Mouse (Mus musculus) liver, embryonic 15.5 days (tissue): Measurements from ENCODE around the gene Ttc3. TPM values are rescaled to one million over a fixed set of nuclear protein-coding genes. Genes with fewer than 3 reads are reported as not detected.

Source experiments
- ATAC-seq: fragments of 200-750 bp; cut with Nextera tagmentation; 2 replicates; pipeline ENCODE4 v1.8.0; 2017; ENCODE audit warnings: moderate number of reproducible peaks, mild to moderate bottlenecking, moderate library complexity; ENCODE audit not compliant: insufficient read depth
- H3K27ac ChIP-seq: fragments of 300-500 bp; sonication (generic); replicated peaks from 2 replicates; pipeline ENCODE4 v1.5.1; 2015; ENCODE audit warnings: mild to moderate bottlenecking, inconsistent platforms
- H3K27me3 ChIP-seq: fragments of 300-500 bp; sonication (generic); 2 replicates; pipeline ENCODE4 v1.6.1; 2015; ENCODE audit warnings: mild to moderate bottlenecking, inconsistent platforms
- H3K36me3 ChIP-seq: fragments of 300-500 bp; sonication (generic); replicated peaks from 2 replicates; pipeline ENCODE4 v1.6.1; 2015; ENCODE audit warnings: moderate library complexity, mild to moderate bottlenecking, inconsistent platforms
- H3K4me1 ChIP-seq: fragments of 300-500 bp; sonication (generic); replicated peaks from 2 replicates; pipeline ENCODE4 v1.6.1; 2015; ENCODE audit warnings: inconsistent platforms
- H3K4me2 ChIP-seq: fragments of 300-500 bp; sonication (generic); 2 replicates; pipeline ENCODE4 v1.6.1; 2015; ENCODE audit warnings: moderate library complexity, mild to moderate bottlenecking, inconsistent platforms
- H3K4me3 ChIP-seq: fragments of 300-500 bp; sonication (generic); replicated peaks from 2 replicates; pipeline ENCODE4 v1.5.1; 2015; ENCODE audit warnings: mild to moderate bottlenecking, inconsistent platforms
- H3K9ac ChIP-seq: fragments of 300-500 bp; sonication (generic); 2 replicates; pipeline ENCODE4 v1.6.1; 2015; ENCODE audit warnings: moderate library complexity, mild to moderate bottlenecking, inconsistent platforms
- H3K9me3 ChIP-seq: fragments of 300-500 bp; sonication (generic); replicated peaks from 2 replicates; pipeline ENCODE4 v1.6.1; 2016; ENCODE audit warnings: inconsistent platforms
- WGBS: fragments of 180-500 bp; shearing (Covaris S2); methylation state at CpG from one replicate; pipeline ENCODE4 v1.1.7; 2015; ENCODE audit warnings: mixed read lengths; ENCODE audit not compliant: insufficient replicate concordance; 5-methylcytosine and 5-hydroxymethylcytosine counted together
- polyA plus RNA-seq: library from polyadenylated mRNA; unstranded; fragments of >200 nt; fragmentation: Nextera tagmentation; extraction: Ambion mirVana; gene quantifications from 2 replicates; pipeline ENCODE4 v1.2.1, GENCODE M21; 2015

Ttc3 gene
- polyA plus RNA-seq, 1 experiment from 2014 or later, result 21.8 TPM

DNA sequence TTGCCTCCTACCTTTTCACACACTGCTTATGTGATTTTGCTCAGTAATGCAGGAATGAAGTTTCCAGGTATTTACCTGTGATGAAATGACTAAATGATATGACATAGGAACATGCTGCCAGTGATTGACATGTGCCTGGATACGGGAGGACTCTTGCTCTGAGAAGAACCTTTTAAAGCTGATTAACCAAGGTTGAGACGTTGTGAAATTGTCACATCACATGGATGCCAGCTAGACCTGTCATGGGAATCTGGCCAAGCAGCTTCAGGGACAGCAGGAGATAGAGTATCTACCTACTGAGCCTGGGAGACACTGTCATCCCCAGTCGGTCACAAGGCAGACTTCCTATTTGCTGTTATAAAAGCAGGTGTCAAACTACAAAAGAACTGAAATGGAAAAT, 24.6 kb downstream of the Ttc3 start:
- no peaks in the 10 kb centered on the region for H3K9me3 ChIP-seq
- no peak for ATAC-seq
- no peaks in the 10 kb centered on the region for H3K27me3 ChIP-seq
- peaks cover 9% of the 10 kb centered on the region; the same call in 1 of the 2 replicates for H3K36me3 ChIP-seq
- H3K4me2 ChIP-seq, result no peak overlapping the region
- H3K4me1 ChIP-seq, result peaks cover 3% of the 10 kb centered on the region
- H3K9ac ChIP-seq, result no peak overlapping the region
- WGBS, result 57% methylated on average over 3 of the region's 3 CpGs
- no peak overlapping the region for H3K4me3 ChIP-seq
- H3K27ac ChIP-seq, result no peak overlapping the region

- Histone ChIP-seq H3K9ac (no peak overlapping the region), H3K4me2 (no peak overlapping the region), H3K4me3 (no peak overlapping the region), H3K4me1 (peaks cover 3% of the 10 kb centered on the region), H3K9me3 (no peaks in the 10 kb centered on the region), H3K27me3 (no peaks in the 10 kb centered on the region), H3K27ac (no peak overlapping the region), H3K36me3 (peaks cover 9% of the 10 kb centered on the region; the same call in 1 of the 2 replicates)
- ATAC-seq, result no peak
- 43% methylated on average over 7 of the region's 7 CpGs for whole genome bisulfite sequencing
Observed at GRCm38 (mm10) chr16:94396641-94397040, 26.2 kb downstream of the Ttc3 start.

DNA sequence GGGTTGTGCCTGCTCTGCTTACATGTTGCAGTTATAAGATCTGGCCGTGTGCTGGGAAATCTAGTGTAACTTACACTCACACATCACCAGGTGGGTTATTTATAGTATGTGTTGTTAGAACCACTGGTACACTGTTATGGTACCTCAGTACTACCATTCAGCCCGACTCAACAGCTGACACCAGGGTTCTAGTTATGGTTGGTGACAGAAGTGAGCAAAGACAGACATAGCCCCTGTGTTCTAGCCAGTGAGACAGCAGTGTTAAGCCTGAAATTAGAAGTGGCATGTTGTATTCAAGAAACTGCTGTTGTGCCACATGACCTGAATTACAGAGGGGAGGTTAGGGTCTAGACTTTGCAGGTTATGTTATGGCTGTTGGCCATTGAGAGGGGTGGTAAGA, 28.7 kb downstream of the Ttc3 start:
- Histone ChIP-seq H3K9ac (no peak overlapping the region), H3K4me1 (peaks cover 3% of the 10 kb centered on the region), H3K4me3 (no peak overlapping the region), H3K27me3 (no peaks in the 10 kb centered on the region), H3K27ac (no peak overlapping the region), H3K36me3 (peaks cover 5% of the 10 kb centered on the region; the same call in 1 of the 2 replicates), H3K4me2 (no peak overlapping the region), H3K9me3 (no peaks in the 10 kb centered on the region)
- no peak for ATAC-seq
- 63% methylated on average over 2 of the region's 2 CpGs for WGBS

GRCm38 (mm10) chr16:94401636-94402035, 31.2 kb downstream of the Ttc3 start:
- 49% methylated on average over 2 of the region's 2 CpGs for WGBS
- Histone ChIP-seq H3K4me2 (no peak overlapping the region), H3K4me3 (no peak overlapping the region), H3K4me1 (peaks cover 2% of the 10 kb centered on the region), H3K27me3 (no peaks in the 10 kb centered on the region), H3K9me3 (no peaks in the 10 kb centered on the region), H3K9ac (no peak overlapping the region), H3K36me3 (0 out of 2 replicates have a peak, but pooled peaks cover 5% of the 10 kb centered on the region), H3K27ac (no peak overlapping the region)
- ATAC-seq, result no peak

GRCm38 (mm10) chr16:94402185-94402584, 31.8 kb downstream of the Ttc3 start:
- H3K4me1 ChIP-seq, result no peaks in the 10 kb centered on the region; the same call in 1 of the 2 replicates
- H3K9ac ChIP-seq, result no peak overlapping the region
- H3K27me3 ChIP-seq, result no peaks in the 10 kb centered on the region
- H3K36me3 ChIP-seq, result 0 out of 2 replicates have a peak, but pooled peaks cover 5% of the 10 kb centered on the region
- no peak overlapping the region for H3K4me2 ChIP-seq
- no peak overlapping the region for H3K4me3 ChIP-seq
- 71% methylated on average over 4 of the region's 4 CpGs for WGBS
- no peaks in the 10 kb centered on the region for H3K9me3 ChIP-seq
- ATAC-seq, result no peak
- H3K27ac ChIP-seq, result no peak overlapping the region

DNA sequence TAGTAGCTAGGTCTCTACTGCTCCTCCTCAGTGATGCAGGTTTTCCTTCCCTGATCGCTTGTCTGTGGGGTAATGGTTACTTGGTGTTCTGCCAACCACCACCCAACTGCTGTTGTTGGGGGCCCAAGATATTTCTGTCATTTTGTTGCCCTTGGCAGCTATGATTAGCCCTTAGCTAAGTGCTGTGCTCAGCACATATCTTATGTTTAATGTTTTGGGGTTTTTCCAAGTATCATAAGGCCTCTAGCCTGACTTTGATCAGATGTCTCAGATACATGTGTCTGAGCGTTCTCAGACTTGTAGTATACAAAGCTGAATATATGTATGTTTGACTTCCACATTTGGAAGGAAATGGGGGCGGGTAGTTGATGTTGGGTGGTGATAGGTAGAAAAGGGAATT, 40.9 kb downstream of the Ttc3 start:
- Histone ChIP-seq H3K27ac (no peak overlapping the region), H3K27me3 (no peaks in the 10 kb centered on the region), H3K4me1 (no peaks in the 10 kb centered on the region), H3K9ac (no peak overlapping the region), H3K9me3 (no peaks in the 10 kb centered on the region), H3K4me3 (no peak overlapping the region), H3K4me2 (no peak overlapping the region), H3K36me3 (0 out of 2 replicates have a peak, but pooled peaks cover 5% of the 10 kb centered on the region)
- WGBS, result 49% methylated on average over 3 of the region's 3 CpGs
- no peak for ATAC-seq

DNA sequence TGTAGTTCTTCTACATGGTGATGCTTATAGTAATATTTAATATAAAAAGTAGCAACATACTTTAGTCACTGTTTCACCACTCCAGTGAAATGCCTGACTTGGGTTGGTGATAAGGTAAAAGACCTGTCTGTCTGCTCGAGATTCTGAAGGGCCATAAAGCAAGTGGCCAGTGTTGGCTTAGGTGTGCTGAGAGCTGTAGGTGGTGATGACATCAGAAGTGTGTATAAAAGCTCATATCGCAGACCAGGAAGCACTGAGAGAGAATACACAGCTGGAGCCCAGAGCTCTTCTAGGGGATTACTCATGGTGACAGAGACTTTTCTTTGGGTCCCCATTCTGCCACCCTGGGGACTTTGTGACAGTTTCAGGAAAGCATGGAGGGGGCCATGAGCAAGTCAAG, 41.8 kb downstream of the Ttc3 start:
- Histone ChIP-seq H3K9ac (no peak overlapping the region), H3K4me3 (no peak overlapping the region), H3K4me2 (no peak overlapping the region), H3K4me1 (no peaks in the 10 kb centered on the region), H3K9me3 (no peaks in the 10 kb centered on the region), H3K27ac (no peak overlapping the region), H3K27me3 (no peaks in the 10 kb centered on the region), H3K36me3 (0 out of 2 replicates have a peak, but pooled peaks cover 5% of the 10 kb centered on the region)
- ATAC-seq, result no peak
- WGBS, result 68% methylated on average over 2 of the region's 2 CpGs

DNA sequence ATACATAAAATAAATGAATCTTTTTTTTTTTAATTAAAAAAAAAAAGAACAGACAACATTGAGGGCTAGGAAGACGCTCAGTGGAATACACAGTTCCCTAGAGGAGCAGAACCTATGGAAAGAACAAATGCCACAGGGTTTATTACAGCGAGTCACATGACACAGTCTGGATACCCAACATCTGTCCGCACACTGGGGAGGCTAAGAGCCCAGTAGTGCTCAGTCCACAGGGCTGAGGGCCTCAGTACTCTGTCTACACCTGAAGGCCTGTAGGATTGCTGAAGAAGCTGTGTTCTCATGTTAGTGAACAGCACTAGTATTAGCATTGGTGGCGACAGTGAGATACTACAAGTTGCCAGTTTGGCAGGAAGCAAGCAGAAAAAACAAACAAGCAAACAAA, 42.3 kb downstream of the Ttc3 start:
- no peaks in the 10 kb centered on the region for H3K9me3 ChIP-seq
- ATAC-seq, result no peak
- H3K36me3 ChIP-seq, result peaks cover 5% of the 10 kb centered on the region; the same call in 1 of the 2 replicates
- H3K4me3 ChIP-seq, result no peak overlapping the region
- no peak overlapping the region for H3K9ac ChIP-seq
- no peak overlapping the region for H3K4me2 ChIP-seq
- H3K27ac ChIP-seq, result no peak overlapping the region
- H3K27me3 ChIP-seq, result no peaks in the 10 kb centered on the region
- no peaks in the 10 kb centered on the region for H3K4me1 ChIP-seq
- WGBS, result 70% methylated on average over 4 of the region's 4 CpGs

GRCm38 (mm10) chr16:94414151-94414550, 43.7 kb downstream of the Ttc3 start:
- WGBS, result 71% methylated on average over 6 of the region's 6 CpGs
- Histone ChIP-seq H3K27me3 (no peaks in the 10 kb centered on the region), H3K4me2 (no peak overlapping the region)

GRCm38 (mm10) chr16:94420498-94420897, 50.1 kb downstream of the Ttc3 start:
- H3K27me3 ChIP-seq, result no peaks in the 10 kb centered on the region
- no peak overlapping the region for H3K4me3 ChIP-seq
- H3K4me1 ChIP-seq, result no peaks in the 10 kb centered on the region
- WGBS, result 79% methylated on average over 3 of the region's 3 CpGs
- H3K9me3 ChIP-seq, result no peaks in the 10 kb centered on the region
- no peak overlapping the region for H3K27ac ChIP-seq
- ATAC-seq, result no peak
- peaks cover 40% of the 10 kb centered on the region for H3K36me3 ChIP-seq
- H3K9ac ChIP-seq, result no peak overlapping the region
- no peak overlapping the region for H3K4me2 ChIP-seq

More at GRCm38 (mm10) chr16:94414151-94414550, 43.7 kb downstream of the Ttc3 start:
- Histone ChIP-seq H3K36me3 (peaks cover 17% of the 10 kb centered on the region), H3K9ac (no peak overlapping the region), H3K9me3 (no peaks in the 10 kb centered on the region), H3K4me3 (no peak overlapping the region), H3K4me1 (no peaks in the 10 kb centered on the region), H3K27ac (no peak overlapping the region)
- ATAC-seq, result no peak

DNA sequence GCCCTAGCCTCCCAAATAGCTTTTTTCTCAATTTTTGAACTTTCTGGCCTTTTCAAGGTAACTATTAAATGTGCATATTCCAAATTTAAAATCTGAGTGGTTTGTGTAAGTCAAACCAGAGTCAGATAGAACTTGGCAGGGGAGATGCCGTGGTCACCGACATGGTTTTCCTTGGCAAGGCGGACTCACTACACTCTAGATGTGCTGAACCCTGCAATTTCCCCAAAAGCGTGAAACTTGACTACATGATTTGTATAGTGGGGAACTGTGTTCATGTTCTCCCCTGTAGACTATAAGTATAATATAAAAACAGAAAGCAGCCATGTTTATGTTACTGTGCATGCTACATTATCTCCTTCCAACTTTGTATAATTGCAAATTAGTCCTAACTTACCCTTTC, 58.5 kb downstream of the Ttc3 start:
- Histone ChIP-seq H3K27ac (no peak overlapping the region), H3K36me3 (peaks cover 35% of the 10 kb centered on the region)
- 78% methylated on average over 4 of the region's 4 CpGs for WGBS

More for the DNA sequence above, 58.5 kb downstream of the Ttc3 start:
- H3K27me3 ChIP-seq, result no peaks in the 10 kb centered on the region
- H3K4me3 ChIP-seq, result no peak overlapping the region
- no peaks in the 10 kb centered on the region for H3K4me1 ChIP-seq
- no peak for ATAC-seq
- H3K9ac ChIP-seq, result no peak overlapping the region
- no peak overlapping the region for H3K4me2 ChIP-seq
- H3K9me3 ChIP-seq, result no peaks in the 10 kb centered on the region
